Mouse (Mus musculus) frontal cortex, postnatal 25 days (tissue): ENCODE measurements around the gene Adh1.

Experiments
- DNase-seq, 2 experiments: peaks; one replicate each; pipeline ENCODE4 v3.0.0; 2022; ENCODE audit warnings: low spot score in 2 of 2

Adh1 gene

GRCm38 (mm10) chr3:138285986-138286385 lies 25.2 kb downstream of the Adh1 start:
- no peak for DNase-seq

GRCm38 (mm10) chr3:138287686-138288085 lies 26.9 kb downstream of the Adh1 start:
- no peak for DNase-seq

GRCm38 (mm10) chr3:138290672-138291071 lies 29.9 kb downstream of the Adh1 start:
- no peak for DNase-seq

- DNase-seq = no peak
Observed at GRCm38 (mm10) chr3:138291529-138292117, 30.8 kb downstream of the Adh1 start.

- no peak for DNase-seq
Observed at GRCm38 (mm10) chr3:138293298-138293895, 32.6 kb downstream of the Adh1 start.

- DNase-seq = no peak
Observed at GRCm38 (mm10) chr3:138300130-138300529, 39.3 kb downstream of the Adh1 start.

GRCm38 (mm10) chr3:138302676-138303075 lies 41.9 kb downstream of the Adh1 start:
- no peak for DNase-seq

- DNase-seq = no peak
Observed at GRCm38 (mm10) chr3:138303771-138304488, 43.1 kb downstream of the Adh1 start.

GRCm38 (mm10) chr3:138304489-138304871 lies 43.7 kb downstream of the Adh1 start:
- no peak for DNase-seq

- DNase-seq = no peak
Observed at GRCm38 (mm10) chr3:138305486-138306289, 44.9 kb downstream of the Adh1 start.

GRCm38 (mm10) chr3:138306290-138306683 lies 45.5 kb downstream of the Adh1 start:
- no peak for DNase-seq

- DNase-seq = no peak
Observed at GRCm38 (mm10) chr3:138309910-138310309, 49.1 kb downstream of the Adh1 start.

- no peak for DNase-seq
Observed at GRCm38 (mm10) chr3:138311015-138311414, 50.2 kb downstream of the Adh1 start.

GRCm38 (mm10) chr3:138312965-138313364 lies 52.2 kb downstream of the Adh1 start, which contains the start of gene Adh6a:
Adh6a (plus strand) TSS chr3:138313286.
- no peak for DNase-seq

GRCm38 (mm10) chr3:138316908-138317472 lies 56.2 kb downstream of the Adh1 start:
- no peak for DNase-seq

GRCm38 (mm10) chr3:138325001-138325400 lies 64.2 kb downstream of the Adh1 start:
- no peak for DNase-seq

GRCm38 (mm10) chr3:138325466-138325865 lies 64.7 kb downstream of the Adh1 start:
- DNase-seq = no peak

- no peak for DNase-seq
Observed at GRCm38 (mm10) chr3:138333910-138334309, 73.1 kb downstream of the Adh1 start.

GRCm38 (mm10) chr3:138334320-138334719 lies 73.5 kb downstream of the Adh1 start:
- DNase-seq = no peak

- no peak for DNase-seq
Observed at GRCm38 (mm10) chr3:138335566-138335965, 74.8 kb downstream of the Adh1 start.

- DNase-seq = no peak
Observed at GRCm38 (mm10) chr3:138336104-138336754, 75.4 kb downstream of the Adh1 start.
